Mouse (Mus musculus): Measurements from ENCODE around the gene Utrn. TPM values are rescaled to one million over a fixed set of nuclear protein-coding genes. Genes with fewer than 3 reads are reported as not detected.

The Utrn gene
- polyA plus RNA-seq, 1 experiment from 2014 or later: 41.2 TPM

DNA sequence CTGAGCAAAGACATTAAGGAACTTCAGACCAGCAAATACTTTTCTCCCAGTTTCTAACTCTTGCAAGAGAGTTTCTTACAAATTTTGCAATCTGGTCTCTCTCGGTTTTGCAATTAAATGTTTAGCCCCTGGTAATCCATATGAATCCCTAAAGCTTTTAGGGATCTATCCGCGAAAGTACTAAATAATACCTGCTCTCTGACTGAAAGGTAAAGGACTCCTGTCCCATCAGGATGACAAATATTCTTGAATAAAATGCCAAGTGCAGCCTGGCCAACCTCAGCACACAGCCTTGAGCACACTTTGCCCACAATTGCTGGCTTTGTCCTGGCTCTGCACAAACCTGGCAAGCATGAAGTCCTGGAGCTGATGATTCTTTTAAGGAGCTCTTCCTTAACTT is 41.9 kb downstream of the Utrn start:
- Histone ChIP-seq H3K4me2 (replicated peaks) (no peak overlapping the region), H3K36me3 (no peaks in the 10 kb centered on the region), H3K4me3 (no peak overlapping the region), H3K27me3 (no peaks in the 10 kb centered on the region), H3K9me3 (no peaks in the 10 kb centered on the region), H3K4me1 (no peaks in the 10 kb centered on the region), H3K27ac (replicated peaks) (no peak overlapping the region), H3K9ac (replicated peaks) (no peak overlapping the region)
- WGBS: 85% methylated on average over 3 of the region's 3 CpGs
- no peak for ATAC-seq (ENCODE audit: low FRiP score, low read depth)

- H3K27ac ChIP-seq (replicated peaks): no peak overlapping the region
- no peaks in the 10 kb centered on the region for H3K27me3 ChIP-seq
- H3K9ac ChIP-seq (replicated peaks): no peak overlapping the region
- H3K9me3 ChIP-seq: no peaks in the 10 kb centered on the region
- no peaks in the 10 kb centered on the region for H3K4me1 ChIP-seq
- H3K4me3 ChIP-seq: no peak overlapping the region
- no peak overlapping the region for H3K4me2 ChIP-seq (replicated peaks)
- no peaks in the 10 kb centered on the region for H3K36me3 ChIP-seq
- 72% methylated on average over 6 of the region's 6 CpGs for WGBS
- no peak for ATAC-seq (ENCODE audit: low FRiP score, low read depth)
Measured at GRCm38 (mm10) chr10:12826760-12827281, 42.3 kb downstream of the Utrn start.

GRCm38 (mm10) chr10:12824386-12824785 is 44.8 kb downstream of the Utrn start:
- H3K4me2 ChIP-seq (replicated peaks): no peak overlapping the region
- H3K9me3 ChIP-seq: no peaks in the 10 kb centered on the region
- H3K27me3 ChIP-seq: no peaks in the 10 kb centered on the region
- no peaks in the 10 kb centered on the region for H3K36me3 ChIP-seq
- H3K27ac ChIP-seq (replicated peaks): no peak overlapping the region
- no peak overlapping the region for H3K4me3 ChIP-seq
- WGBS: 61% methylated on average over 4 of the region's 4 CpGs
- H3K4me1 ChIP-seq: no peaks in the 10 kb centered on the region
- H3K9ac ChIP-seq (replicated peaks): no peak overlapping the region
- ATAC-seq (ENCODE audit: low FRiP score, low read depth): no peak

- Histone ChIP-seq H3K36me3 (no peaks in the 10 kb centered on the region), H3K4me3 (no peak overlapping the region), H3K9ac (replicated peaks) (no peak overlapping the region), H3K4me1 (no peaks in the 10 kb centered on the region), H3K9me3 (no peaks in the 10 kb centered on the region), H3K27me3 (no peaks in the 10 kb centered on the region), H3K4me2 (replicated peaks) (no peak overlapping the region), H3K27ac (replicated peaks) (no peak overlapping the region)
- no peak for ATAC-seq (ENCODE audit: low FRiP score, low read depth)
- 89% methylated on average over 15 of the region's 15 CpGs for WGBS
Measured at GRCm38 (mm10) chr10:12823437-12824219, 45.5 kb downstream of the Utrn start.

- H3K9ac ChIP-seq (replicated peaks): no peak overlapping the region
- 88% methylated on average over 13 of the region's 13 CpGs for WGBS
- no peak overlapping the region for H3K4me3 ChIP-seq
- H3K27me3 ChIP-seq: no peaks in the 10 kb centered on the region
- no peaks in the 10 kb centered on the region for H3K9me3 ChIP-seq
- no peak overlapping the region for H3K4me2 ChIP-seq (replicated peaks)
- no peak for ATAC-seq (ENCODE audit: low FRiP score, low read depth)
- H3K27ac ChIP-seq (replicated peaks): no peak overlapping the region
- 0 out of 2 replicates have a peak, but pooled peaks cover 5% of the 10 kb centered on the region for H3K4me1 ChIP-seq
- H3K36me3 ChIP-seq: no peaks in the 10 kb centered on the region
Measured at GRCm38 (mm10) chr10:12820978-12821735, 48.0 kb downstream of the Utrn start.

- 93% methylated on average over 6 of the region's 6 CpGs for WGBS
- H3K9ac ChIP-seq (replicated peaks): no peak overlapping the region
- H3K4me2 ChIP-seq (replicated peaks): no peak overlapping the region
- H3K4me1 ChIP-seq: 0 out of 2 replicates have a peak, but pooled peaks cover 5% of the 10 kb centered on the region
- ATAC-seq (ENCODE audit: low FRiP score, low read depth): peak; percentile 54
- no peaks in the 10 kb centered on the region for H3K9me3 ChIP-seq
- no peaks in the 10 kb centered on the region for H3K27me3 ChIP-seq
- H3K4me3 ChIP-seq: no peak overlapping the region
- no peak overlapping the region for H3K27ac ChIP-seq (replicated peaks)
- no peaks in the 10 kb centered on the region for H3K36me3 ChIP-seq
Measured at GRCm38 (mm10) chr10:12817409-12817808, 51.8 kb downstream of the Utrn start.

GRCm38 (mm10) chr10:12816530-12816929 is 52.6 kb downstream of the Utrn start:
- Histone ChIP-seq H3K4me3 (no peak overlapping the region), H3K36me3 (no peaks in the 10 kb centered on the region), H3K4me1 (0 out of 2 replicates have a peak, but pooled peaks cover 5% of the 10 kb centered on the region), H3K9ac (replicated peaks) (no peak overlapping the region), H3K27me3 (no peaks in the 10 kb centered on the region), H3K27ac (replicated peaks) (no peak overlapping the region), H3K9me3 (no peaks in the 10 kb centered on the region), H3K4me2 (replicated peaks) (no peak overlapping the region)
- 83% methylated on average over 6 of the region's 6 CpGs for WGBS
- ATAC-seq (ENCODE audit: low FRiP score, low read depth): no peak

DNA sequence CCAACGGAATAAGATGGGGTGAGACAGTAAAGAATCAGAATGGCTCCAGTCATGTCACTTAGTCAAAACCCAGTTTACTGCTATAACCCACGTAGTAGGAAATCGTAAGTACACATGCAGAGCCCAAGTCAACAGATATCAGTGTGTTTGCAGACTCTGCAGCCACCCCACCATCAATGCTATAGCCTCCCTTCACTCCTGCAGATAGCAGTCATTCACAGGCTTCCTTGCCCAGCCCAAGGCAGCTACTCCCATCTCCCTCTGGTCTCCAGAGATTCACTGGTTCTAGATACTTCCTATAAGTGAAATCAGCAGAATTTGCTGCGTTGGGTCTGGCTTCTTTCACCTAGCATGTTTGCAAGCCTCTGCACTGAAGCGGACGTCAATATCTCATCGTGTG is 54.8 kb downstream of the Utrn start:
- WGBS: 91% methylated on average over 7 of the region's 7 CpGs
- Histone ChIP-seq H3K27me3 (no peaks in the 10 kb centered on the region), H3K9ac (replicated peaks) (no peak overlapping the region), H3K27ac (replicated peaks) (no peak overlapping the region), H3K4me3 (no peak overlapping the region), H3K4me2 (replicated peaks) (no peak overlapping the region), H3K4me1 (0 out of 2 replicates have a peak, but pooled peaks cover 5% of the 10 kb centered on the region), H3K9me3 (no peaks in the 10 kb centered on the region), H3K36me3 (no peaks in the 10 kb centered on the region)
- no peak for ATAC-seq (ENCODE audit: low FRiP score, low read depth)

GRCm38 (mm10) chr10:12813881-12814280 is 55.3 kb downstream of the Utrn start:
- H3K9ac ChIP-seq (replicated peaks): no peak overlapping the region
- H3K4me1 ChIP-seq: 0 out of 2 replicates have a peak, but pooled peaks cover 5% of the 10 kb centered on the region
- H3K4me2 ChIP-seq (replicated peaks): no peak overlapping the region
- 90% methylated on average over 4 of the region's 4 CpGs for WGBS
- H3K27ac ChIP-seq (replicated peaks): no peak overlapping the region
- ATAC-seq (ENCODE audit: low FRiP score, low read depth): no peak
- H3K36me3 ChIP-seq: no peaks in the 10 kb centered on the region
- H3K27me3 ChIP-seq: no peaks in the 10 kb centered on the region
- no peak overlapping the region for H3K4me3 ChIP-seq
- no peaks in the 10 kb centered on the region for H3K9me3 ChIP-seq

DNA sequence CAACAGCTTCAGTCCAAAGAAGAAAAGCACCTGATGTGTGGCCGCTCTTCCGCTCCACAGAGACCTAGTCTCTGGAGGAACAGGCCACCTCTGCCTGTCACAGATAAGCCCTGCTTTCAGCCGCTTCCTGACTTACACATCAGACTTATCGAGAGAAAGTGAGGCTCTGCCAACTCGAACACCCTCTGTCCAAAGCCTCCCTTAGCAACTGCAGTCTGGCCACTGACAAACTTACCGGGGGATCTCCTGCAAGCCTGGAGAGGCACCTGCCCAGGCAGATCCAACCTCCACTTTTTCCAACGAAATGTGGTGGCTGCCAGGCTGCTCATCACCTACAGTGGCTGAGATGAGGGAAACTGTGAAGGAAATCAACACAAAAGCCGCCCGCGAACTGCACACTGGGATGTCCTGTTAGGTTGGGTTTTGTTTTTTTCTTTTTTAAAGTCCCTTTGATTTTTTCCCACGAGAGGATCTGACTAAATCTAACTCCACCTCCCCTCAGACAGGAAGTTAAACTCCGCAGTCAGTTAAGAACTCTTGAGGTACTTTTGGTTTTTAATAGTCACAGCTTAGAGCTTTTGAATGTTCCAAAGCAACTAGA is 55.9 kb downstream of the Utrn start:
- Histone ChIP-seq H3K4me3 (no peak overlapping the region), H3K4me1 (0 out of 2 replicates have a peak, but pooled peaks cover 5% of the 10 kb centered on the region), H3K27me3 (no peaks in the 10 kb centered on the region), H3K9me3 (no peaks in the 10 kb centered on the region), H3K36me3 (no peaks in the 10 kb centered on the region), H3K27ac (replicated peaks) (no peak overlapping the region), H3K9ac (replicated peaks) (no peak overlapping the region), H3K4me2 (replicated peaks) (no peak overlapping the region)
- WGBS: 74% methylated on average over 12 of the region's 12 CpGs
- ATAC-seq (ENCODE audit: low FRiP score, low read depth): no peak

DNA sequence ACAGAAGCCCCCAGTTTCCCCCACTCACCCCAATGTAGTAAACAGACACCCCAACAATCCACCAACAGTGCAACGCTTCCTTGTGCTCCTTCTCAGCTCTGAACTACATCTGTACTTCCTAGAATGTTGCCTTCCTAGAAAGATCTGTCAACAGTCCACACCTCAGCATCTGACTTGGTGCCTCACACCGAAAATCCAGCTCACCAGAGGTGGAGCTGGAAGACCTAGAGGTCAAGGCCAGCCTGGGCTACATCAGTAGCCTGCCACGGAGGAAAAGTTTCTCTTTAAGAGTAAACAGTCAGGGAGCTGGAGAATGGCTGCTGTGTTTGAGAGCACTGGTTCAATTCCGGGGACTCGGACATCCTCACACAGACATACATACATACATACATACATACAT is 56.5 kb downstream of the Utrn start:
- Histone ChIP-seq H3K4me3 (no peak overlapping the region), H3K27ac (replicated peaks) (no peak overlapping the region; the same call in 1 of the 2 replicates), H3K4me2 (replicated peaks) (no peak overlapping the region), H3K36me3 (no peaks in the 10 kb centered on the region), H3K27me3 (no peaks in the 10 kb centered on the region), H3K9ac (replicated peaks) (no peak overlapping the region), H3K4me1 (0 out of 2 replicates have a peak, but pooled peaks cover 5% of the 10 kb centered on the region), H3K9me3 (no peaks in the 10 kb centered on the region)
- WGBS: 79% methylated on average over 5 of the region's 5 CpGs
- no peak for ATAC-seq (ENCODE audit: low FRiP score, low read depth)

- Histone ChIP-seq H3K36me3 (no peaks in the 10 kb centered on the region), H3K27me3 (no peaks in the 10 kb centered on the region), H3K27ac (replicated peaks) (no peak overlapping the region), H3K4me1 (no peaks in the 10 kb centered on the region), H3K4me2 (replicated peaks) (no peak overlapping the region), H3K9me3 (no peaks in the 10 kb centered on the region), H3K9ac (replicated peaks) (no peak overlapping the region), H3K4me3 (no peak overlapping the region)
- no peak for ATAC-seq (ENCODE audit: low FRiP score, low read depth)
- WGBS: 87% methylated on average over 2 of the region's 2 CpGs
Measured at GRCm38 (mm10) chr10:12810816-12811215, 58.3 kb downstream of the Utrn start.
